Mouse (Mus musculus) C2C12 (cell line): ENCODE measurements around the gene Hspb8.

Experiments
- CTCF ChIP-seq: IDR thresholded peaks from one replicate; pipeline ENCODE4 v1.5.1; 2011; ENCODE audit not compliant: control insufficient read depth, insufficient read depth, insufficient read length
- MYOG ChIP-seq: IDR thresholded peaks from one replicate; pipeline ENCODE4 v1.6.1; 2011; ENCODE audit not compliant: control insufficient read depth, insufficient read length; ENCODE audit errors: extremely low read depth

DNA sequence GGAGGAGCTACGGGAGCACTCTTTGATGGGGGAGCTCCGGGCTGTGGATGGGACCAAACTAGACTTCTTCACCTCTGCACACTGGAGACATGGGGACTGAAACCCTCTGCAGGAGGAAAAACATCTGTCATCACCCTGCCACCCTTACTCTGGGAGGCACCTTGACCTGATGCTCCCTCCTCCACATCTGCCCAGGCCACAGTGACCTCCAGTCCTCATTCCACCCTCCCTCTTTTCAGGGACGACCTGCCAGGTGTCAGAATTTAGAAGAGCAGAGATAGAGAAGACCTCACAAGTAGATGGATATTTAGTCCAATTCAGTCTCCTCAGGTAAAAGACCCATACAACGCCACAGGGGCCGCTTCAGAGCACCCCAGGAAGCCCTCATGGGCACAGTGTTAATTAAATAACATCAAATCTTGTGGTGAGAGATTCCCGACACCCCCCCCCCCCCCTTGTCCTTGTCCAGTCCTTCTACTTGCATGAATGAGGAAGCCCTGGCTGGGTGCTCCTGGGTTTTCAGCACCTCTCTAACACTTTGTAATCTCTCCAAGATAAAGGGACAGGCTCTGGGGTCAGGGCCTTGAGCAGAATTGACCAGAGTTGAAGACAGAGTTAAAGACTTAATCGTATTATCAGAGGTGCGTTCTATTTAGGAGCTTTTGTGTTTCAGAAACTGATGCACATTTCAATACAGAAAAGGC is 27.0 kb upstream of the Hspb8 start:
- TF ChIP-seq CTCF (no peak), MYOG (no peak)
